Mouse (Mus musculus) CD8-positive naive resting alpha-beta T cell, adult 2 months (primary cell): ENCODE results near the gene Ldlr.

Source experiments
- DNase-seq, 2 experiments: peaks; one replicate each; pipeline ENCODE4 v3.0.0; 2022; ENCODE audit warnings: low read depth in 2 of 2, low spot score in 2 of 2

Ldlr gene

DNA sequence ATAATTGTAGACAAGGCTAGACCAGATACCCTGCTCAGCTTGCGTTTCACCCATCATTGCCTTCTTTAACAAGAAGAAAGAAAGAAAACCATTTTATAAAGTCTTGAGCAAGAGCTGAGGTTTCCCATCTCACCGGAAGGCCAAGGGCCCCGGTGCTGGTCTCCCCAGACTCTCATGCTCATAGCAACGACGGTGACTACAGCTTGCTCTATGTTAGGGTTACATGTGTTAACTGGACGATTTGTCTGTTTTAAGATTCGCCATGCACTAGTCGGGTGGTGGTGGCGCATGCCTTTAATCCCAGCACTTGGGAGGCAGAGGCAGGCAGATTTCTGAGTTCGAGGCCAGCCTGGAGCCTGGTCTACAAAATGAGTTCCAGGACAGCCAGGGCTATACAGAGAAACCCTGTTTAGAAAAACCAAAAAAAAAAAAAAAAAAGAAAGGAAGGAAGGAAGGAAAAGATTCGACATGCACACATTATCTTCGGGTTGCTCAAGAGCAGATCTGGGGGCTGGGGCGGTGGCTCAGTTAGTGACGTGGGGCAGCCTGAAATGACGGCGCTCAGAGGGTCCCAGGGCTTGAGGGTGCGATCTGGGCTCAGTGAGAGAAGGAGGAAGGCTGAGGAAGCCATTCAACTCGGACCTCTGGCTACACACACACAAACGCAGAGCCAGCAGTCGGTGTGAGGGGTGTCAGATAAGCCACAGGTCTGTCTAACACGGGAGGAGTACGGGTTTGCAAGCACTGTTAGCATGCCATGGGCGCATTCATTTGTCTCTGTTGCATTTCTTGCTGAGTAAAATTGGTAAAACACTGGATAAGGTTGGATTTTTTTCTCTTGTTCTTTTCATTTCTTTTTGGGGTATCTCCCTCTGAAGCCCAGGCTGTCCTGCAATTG is 2.2 kb downstream of the Ldlr start:
- DNase-seq: no peak

DNA sequence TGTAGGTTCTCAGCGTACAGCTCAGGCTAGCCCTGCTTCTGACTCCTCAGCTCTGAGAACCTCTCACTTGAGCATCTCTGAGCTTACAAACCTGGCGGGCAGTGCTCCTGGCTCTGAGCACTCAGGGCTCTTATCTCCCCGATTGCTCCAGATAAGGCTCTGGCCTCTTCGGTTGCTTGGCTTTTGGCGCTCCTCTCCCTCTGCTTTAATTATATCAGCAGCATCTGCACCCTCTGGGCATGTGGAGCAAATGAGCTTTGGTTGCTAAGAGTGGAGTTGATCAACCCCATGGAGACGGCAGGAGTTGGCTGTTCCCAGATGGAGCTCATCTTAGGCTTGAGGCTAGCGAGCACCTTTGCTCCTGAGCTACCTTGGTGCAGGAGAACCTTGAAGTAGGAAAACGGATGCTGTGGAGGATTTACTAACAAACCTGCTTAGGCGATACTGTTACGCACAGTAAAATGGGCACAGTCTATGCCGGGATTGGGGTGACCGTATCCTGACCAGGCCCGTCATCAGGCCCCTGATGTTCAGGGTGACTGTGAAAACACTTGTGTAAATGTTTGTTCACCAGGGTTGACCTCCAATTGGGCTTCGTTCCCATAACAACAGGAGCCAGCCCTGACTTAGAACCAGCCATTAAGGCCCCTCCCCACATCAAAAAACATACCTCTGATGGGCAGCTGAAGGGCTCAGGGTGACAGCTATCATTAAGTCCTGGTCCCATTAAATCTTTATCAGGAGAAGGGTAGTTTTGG is 3.1 kb downstream of the Ldlr start:
- no peak for DNase-seq

DNA sequence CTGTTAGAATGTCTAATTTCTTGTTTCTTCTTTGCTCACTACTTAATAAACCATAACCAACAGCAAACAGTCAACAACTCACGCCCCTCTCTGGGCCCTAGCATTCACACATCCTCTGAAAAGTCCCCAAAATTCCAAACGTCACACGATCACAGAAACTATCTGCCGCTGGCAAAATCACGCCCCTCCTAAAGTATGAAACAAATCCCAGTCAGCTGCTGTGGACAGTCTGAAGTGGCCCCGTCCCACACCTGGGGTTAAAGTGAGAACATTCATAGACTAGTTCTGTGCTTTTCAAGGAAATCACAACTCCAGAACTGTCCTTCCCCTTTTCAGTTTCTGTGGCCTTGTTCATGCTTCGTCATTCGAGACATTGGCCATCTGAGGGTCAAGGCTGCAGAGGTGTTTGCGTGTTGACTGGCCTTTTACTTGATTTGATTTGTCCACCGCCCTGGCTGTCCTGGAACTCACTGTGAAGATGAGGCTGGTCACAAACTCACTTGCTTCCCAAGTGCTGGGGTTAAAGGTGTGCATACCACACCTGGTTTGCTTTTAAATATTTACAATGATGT is 5.1 kb downstream of the Ldlr start:
- no peak for DNase-seq

DNA sequence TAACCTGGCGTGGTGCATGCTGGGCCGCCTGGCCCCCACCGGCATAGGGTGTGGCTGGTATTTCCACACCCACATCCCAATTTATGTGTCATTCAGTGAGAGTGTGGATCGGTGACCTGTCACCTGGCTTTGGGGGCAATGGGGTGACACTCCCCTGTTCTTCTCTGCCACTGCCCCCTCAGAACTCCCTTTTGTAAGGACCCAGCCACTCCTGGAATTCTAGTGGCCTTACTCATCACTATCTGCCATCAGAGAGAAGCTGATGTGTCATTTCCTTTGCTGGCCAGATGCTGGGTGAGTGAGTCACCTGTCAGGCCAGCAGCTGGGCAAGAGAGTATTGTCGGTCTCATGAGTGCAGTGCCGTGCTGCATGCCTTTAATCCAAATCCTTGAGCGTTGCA is 6.0 kb downstream of the Ldlr start:
- no peak for DNase-seq

DNA sequence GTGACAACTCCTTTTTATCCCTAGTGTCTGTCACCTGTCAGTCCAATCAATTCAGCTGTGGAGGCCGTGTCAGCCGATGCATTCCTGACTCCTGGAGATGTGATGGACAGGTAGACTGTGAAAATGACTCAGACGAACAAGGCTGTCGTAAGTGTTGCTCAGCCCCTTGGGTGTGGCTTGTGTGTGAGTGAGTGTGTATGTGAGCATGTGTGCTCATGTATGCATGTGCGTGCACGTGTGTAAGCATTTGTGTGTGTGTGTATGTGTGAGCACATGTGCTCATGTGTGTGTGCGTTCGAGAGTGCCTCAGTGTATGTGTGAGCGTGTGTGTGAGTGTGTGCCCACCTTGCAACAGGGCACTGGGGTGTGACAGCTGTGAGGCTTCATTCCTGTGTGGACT is 9.0 kb downstream of the Ldlr start:
- no peak for DNase-seq

DNA sequence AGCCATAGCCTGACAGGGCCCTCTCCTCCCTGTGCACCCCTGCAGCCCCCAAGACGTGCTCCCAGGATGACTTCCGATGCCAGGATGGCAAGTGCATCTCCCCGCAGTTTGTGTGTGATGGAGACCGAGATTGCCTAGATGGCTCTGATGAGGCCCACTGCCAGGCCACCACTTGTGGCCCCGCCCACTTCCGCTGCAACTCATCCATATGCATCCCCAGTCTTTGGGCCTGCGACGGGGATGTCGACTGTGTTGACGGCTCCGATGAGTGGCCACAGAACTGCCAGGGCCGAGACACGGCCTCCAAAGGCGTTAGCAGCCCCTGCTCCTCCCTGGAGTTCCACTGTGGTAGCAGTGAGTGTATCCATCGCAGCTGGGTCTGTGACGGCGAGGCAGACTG is 10.2 kb downstream of the Ldlr start:
- DNase-seq: no peak

DNA sequence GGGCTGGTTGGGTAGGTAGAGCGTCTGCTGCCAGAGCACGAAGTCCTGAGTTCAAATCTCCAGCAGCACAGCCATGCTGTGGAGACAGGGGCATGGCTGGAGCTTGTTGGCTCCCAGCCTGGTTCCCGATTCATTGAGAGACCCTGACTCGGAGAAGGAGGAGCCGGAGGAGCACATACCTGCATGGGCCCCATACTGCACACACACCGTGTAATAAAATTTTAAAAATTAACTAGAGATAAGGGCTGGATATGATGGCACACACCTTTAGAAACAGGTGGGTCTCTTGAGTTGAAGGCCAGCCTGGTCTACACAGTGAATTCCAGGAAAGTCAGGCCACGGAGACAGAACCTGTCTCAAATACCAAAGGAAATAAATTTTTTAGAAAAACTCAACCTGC is 10.7 kb downstream of the Ldlr start:
- DNase-seq: no peak

DNA sequence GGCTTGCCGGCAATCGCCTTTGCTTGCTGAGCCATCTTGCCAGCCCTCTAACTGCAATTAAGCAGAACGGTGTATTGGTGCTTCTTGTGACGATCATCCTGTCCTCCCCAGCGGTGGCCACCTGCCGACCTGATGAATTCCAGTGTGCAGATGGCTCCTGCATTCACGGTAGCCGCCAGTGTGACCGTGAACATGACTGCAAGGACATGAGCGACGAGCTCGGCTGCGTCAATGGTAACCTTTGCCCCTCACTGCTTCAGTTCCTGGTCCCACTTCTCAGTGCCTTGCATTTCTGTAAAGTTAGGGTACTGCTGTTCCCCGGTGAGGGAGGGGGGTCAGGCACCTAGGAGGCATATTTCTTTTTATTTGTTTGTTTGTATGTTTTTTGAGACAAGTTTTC is 11.8 kb downstream of the Ldlr start:
- no peak for DNase-seq

DNA sequence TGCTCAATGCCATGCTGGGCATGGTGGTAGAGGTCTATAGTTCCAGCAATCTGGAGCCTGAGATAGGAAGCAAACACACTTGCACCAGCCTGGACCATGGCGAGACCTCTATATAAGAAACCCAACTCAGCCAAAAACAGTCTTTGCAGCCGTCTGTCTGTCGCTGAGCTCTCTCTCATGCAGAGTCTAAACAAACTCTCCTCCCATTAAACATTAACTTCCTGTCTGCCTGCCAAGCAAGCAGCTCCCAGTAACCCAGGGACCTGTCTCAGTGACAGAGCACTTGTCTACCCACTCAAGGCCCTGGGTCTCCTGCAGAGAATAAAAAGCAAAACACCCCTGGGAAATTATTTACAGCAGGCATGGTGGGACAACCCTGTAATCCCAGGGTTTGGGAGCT is 13.3 kb downstream of the Ldlr start:
- DNase-seq: no peak

DNA sequence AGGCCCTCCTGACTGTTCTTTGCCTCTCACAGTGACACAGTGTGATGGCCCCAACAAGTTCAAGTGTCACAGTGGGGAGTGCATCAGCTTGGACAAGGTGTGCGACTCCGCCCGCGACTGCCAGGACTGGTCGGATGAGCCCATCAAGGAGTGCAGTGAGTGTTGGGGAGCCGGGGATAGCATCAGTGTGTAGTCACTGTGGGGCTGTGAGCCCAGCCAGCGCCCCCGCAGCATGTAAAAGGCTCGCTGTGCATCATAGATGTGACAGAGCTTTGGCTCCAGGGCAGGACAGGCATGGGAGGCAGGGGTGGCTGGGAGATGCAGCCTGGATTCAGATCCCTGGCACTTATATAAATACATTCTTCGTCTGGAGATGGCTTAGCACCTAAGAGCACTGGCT is 13.9 kb downstream of the Ldlr start:
- DNase-seq: no peak

DNA sequence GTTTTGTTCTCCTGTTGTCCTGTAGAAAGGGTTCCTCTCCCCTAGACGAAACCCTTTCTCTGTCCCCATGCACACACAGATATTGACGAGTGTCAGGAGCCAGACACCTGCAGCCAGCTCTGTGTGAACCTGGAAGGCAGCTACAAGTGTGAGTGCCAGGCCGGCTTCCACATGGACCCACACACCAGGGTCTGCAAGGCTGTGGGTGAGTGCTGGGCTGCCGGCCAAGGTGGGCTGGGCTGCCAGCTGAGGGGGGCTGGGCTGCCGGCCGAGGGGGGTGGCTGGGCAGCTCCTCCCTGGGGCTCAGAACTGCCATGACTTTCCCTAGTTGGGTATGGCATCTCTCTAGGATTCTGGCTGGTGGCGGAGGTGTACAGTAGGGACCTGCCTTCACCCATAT is 15.5 kb downstream of the Ldlr start:
- DNase-seq: no peak

DNA sequence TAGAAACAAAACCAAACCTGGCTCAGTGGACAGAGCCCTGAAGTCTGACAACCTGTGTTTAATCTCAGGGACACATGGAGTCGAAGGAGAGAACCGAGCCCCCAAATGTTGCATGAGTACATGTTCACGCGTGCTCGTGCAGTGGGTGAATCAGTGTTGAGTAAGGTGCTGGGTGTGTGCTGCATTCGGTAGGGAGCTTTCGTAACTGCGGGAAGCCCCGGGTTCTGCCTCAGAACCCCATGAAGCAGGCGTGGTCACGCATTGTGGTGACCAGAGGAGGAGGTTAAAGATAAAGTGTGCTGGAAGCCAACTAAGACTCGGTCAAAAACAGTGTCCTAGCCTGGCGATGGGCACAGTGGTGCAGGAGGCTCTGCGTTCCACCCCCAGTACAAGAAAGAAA is 17.1 kb downstream of the Ldlr start:
- no peak for DNase-seq

DNA sequence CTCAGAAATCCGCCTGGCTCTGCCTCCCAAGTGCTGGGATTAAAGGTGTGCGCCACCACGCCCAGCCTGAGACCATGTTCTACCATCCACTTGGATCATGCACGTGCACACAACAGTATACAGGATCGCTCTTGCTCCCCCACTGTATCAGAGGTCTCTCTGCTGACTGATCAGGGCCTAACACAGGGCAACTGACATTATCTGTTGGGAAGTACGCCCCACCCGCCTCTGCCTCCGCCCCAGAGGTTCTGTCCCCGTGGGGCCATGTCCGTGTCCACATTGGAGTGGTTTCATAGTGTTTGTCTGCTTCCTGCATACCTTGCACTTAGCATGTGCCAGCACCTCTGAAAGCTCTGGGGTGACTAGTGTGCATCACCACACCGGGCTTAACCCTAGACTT is 18.2 kb downstream of the Ldlr start:
- DNase-seq: no peak

DNA sequence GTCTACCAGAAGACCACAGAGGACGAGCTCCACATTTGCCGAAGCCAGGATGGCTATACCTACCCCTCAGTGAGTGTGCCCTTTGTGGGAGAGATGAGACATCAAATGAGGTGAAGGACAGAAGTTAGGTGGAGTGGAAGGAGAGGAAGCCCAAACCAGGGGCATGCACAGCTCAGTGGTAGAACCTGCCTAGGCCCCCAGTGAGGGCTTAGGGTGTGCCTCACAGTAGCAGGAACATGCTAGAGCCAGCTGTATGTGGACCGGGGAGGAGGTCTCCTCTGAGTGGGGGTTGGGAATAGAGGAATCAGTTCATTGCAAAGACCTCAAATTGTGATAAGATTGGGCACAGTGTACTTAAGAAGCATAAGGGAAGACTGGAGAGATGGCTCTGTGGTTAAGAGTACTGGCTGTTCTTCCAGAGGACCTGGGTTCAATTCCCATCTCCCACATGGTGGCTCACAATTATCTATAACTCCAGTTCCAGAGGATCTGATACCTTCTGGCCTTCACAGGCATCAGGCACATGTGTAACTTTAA is 24.0 kb downstream of the Ldlr start:
- no peak for DNase-seq

DNA sequence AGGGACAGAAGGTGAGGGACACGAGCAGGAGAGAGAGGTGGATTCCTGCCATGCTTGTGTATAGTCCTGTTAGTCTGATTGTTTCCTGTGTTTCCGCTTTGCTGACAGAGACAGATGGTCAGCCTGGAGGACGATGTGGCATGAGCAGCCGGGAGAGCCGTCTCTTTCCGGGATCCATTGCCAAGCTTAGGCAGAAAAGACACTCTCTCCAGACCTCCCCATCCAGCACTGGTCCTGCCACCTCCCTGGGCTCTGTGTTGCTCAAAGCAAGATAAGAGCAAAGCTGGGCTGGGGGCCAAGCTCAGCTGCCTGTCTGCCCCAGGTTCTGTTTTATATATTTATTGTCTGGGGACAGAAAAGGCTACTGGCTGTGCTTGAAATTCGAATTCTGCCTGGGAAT is 24.8 kb downstream of the Ldlr start:
- DNase-seq: no peak

DNA sequence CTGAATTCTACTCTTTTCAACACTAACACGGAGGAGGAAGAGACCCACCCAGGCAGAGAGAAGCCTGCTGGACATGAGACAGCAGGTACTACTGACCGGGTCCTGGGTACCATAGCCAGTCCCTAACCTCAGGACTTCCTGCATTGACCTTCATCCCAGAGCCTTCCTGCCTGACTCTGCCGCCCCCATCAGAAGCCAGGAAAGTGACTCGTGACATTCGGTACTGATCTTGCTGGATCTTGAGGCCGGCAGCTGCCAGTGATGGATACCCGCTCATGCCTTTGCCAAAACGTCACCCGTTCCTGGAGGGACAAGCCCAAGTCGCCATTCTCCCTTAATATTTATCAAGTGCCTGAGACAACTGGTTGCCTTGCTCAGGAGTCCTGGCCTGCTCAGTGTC is 25.2 kb downstream of the Ldlr start:
- DNase-seq: no peak

DNA sequence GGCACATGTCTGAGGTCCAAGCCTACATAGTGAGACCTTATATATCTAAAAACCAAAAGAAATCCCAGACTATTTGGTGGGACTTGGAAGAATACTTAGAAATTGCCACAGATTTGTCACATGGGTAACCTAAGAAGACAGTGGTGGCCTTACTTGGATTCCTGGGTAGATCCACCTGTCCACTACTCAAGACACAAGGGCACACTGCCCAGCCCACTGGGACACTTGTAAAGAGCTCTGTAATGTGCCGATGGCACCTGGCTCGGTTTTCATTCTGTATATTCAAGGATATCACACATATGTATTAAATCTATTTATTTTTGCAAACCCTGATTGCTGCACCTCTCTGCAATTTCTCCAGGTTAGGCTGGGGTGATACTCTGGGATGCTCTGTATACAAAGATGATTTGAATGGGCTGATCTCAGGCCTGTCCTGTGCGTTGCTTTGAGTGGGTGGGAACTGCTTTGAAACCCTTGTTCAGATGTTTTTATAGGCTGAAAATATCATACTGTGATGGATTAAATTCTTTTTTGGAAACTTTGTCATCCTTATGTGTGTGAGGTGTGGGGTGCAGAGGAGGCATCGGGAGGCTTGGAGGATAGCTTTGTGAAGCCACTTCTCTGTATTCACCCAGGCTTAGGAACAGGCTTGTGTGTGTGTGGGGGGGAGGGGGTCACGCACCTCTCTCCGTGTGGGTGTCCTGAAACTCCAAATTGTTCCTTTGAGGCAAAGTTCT is 26.3 kb downstream of the Ldlr start:
- no peak for DNase-seq

DNA sequence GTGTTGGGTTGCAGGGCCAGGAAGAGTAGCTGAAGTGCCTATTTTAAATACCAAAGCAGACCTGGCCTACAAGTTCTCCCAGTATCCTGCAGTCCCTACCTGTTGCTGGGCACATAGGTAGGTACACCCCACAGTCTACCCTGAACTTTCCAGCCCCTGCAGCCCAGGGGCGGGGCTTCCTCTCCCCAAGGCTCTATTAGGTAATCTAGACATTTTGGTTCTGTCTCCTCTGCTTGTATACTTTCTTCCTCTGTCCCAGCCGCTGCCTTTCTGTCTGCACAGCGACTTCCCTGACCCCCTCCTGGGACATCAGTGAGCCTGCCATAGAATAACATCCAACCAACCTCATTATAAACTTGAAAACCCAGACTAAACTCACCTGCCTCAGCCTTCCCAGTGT is 27.1 kb downstream of the Ldlr start:
- DNase-seq: no peak

DNA sequence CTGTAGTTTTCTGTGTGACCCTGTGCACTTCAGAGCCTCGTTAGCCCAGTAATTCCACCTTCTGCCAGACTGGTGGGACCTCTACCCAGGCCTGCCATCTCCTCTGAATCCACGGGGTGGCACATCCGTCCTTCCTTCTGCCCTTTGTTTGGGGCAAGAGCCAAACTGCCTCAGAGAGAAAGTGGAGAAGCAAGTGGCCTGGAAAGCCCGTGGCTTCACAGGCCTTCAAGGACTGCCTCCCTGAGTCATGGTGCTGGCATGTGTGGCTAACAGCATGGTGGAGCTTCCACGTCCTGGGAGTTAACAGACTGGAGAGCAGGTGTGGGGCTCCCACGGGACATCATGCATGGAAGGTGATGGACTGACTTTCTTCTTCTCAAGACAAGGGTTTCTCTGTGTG is 28.1 kb downstream of the Ldlr start:
- DNase-seq: no peak

DNA sequence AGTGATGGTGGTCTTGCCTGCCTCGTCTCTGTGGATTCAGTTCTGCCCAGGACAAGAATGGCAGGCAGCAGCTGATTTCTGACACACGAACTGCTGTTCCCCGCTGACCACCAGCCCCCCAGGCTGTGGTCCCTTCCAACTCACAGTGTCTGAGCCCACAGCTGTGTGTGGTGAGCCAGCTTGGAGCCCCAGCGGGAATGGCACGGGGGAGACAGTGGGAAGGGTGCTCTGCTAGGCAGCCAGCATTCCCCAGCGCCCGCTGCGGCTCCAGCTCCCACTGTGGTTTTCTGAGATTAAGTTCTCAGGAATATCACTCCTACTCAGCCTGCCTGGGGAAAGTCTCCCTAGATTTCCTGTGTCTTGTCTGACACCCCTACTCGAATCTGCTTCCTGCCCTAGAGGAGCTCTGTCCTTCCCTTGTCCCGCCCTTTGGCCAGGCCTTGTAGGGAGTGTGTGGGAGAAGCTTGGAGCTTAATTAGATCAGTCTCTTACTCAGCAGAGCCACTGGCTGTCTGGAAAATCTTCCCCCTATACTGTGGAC is 29.0 kb downstream of the Ldlr start:
- no peak for DNase-seq

DNA sequence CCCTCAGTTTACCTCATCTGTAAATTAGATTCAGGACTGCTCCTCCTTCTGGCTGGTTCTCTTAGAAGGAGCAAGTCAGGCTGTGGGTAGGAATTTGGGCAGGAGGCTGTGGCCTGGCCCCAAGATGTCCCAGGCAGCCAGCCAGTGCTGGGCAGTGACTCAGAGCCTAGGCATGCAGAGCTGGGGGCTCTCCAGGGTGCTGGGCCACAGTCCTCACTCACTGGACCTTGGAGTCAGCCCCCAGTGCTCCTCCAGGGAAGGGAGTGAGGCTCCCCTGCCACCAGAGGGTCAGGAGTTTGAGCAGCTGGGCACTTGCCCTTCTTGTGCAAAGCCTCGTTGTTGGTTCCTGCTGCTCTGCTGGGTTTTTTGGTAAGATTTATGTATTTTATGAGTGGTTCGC is 30.7 kb downstream of the Ldlr start:
- DNase-seq: no peak
